Mouse (Mus musculus) frontal cortex, postnatal 10 days (tissue): ENCODE data around the gene Rbbp9.
"Not testable (repeated sequence)": the region's sequence is repeated elsewhere in the genome, so short reads cannot be mapped to it uniquely, and the experiment has no call there.

ENCODE experiments used
- DNase-seq, 2 experiments: peaks; one replicate each; pipeline ENCODE4 v3.0.0; 2022; ENCODE audit warnings: low spot score in 2 of 2, mixed read lengths in 1 of 2

The Rbbp9 gene

GRCm38 (mm10) chr2:144550529-144550928 is at the start of gene Rbbp9:
TSS of gene Rbbp9 (minus strand) at chr2:144550869.
- DNase-seq: peak; percentile 40 to 58

- DNase-seq: peak; percentile 78 to 82
These were observed 49.4 kb upstream of the Rbbp9 start, which contains the start of gene Dtd1 for GRCm38 (mm10) chr2:144599831-144600687. TSS of gene Dtd1 (plus strand) at chr2:144599897.

DNA sequence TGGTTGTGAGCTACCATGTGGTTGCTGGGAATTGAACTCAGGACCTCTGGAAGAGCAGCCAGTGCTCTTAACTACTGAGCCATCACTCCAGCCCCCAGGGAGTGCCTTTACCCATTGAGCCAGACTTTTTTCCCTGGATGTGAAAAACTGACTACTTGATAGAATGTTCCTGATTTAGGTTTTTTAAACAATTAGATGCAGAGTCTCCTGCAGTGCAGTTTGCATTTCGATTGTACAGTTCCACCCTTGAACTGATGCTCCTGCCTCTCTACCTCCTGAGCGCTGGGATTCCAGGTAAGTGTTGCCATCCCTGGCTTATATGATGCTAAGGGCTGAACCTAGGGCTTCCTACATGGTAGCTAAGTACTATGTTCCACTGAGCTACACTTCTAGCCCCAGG is 47.3 kb upstream of the Rbbp9 start:
- DNase-seq: no peak

DNA sequence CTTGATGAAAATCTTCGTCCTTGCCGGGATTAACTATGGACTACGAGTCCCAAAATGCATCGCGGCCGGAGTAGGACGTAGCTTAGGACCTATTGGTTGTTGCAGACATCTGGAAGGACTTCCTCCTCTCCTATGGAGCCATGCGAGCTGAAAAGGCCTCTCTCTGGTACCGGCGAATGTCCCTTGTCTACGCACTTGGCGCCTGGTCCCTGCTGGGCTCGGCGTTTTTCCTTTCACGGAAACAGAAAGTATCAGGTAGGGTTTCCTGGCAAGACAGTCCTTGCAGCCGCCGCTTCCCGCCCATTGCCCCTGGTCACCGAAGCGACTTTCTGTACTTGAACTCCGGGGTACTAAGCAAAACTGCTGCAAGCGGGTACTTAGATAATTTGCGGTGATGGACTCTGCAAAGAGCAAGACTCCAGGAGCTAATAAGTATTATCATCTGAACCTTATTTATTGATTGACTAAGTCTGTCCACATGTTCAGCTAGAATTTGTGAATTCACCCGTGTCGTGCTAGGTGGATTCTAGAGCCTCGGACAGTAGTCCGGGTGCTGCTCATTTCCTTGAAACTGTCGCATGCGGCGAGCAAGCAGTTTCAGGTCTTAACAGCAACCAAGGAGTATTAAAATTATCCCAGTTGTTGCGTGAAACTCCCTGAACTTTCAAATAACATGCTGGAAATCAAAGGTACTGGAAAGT is 43.4 kb upstream of the Rbbp9 start, which contains the start of gene Smim26:
Gene Smim26, plus strand, starts transcription at position 104 of the 701 bp plus-strand sequence.
- peak; percentile 61 to 77 for DNase-seq

DNA sequence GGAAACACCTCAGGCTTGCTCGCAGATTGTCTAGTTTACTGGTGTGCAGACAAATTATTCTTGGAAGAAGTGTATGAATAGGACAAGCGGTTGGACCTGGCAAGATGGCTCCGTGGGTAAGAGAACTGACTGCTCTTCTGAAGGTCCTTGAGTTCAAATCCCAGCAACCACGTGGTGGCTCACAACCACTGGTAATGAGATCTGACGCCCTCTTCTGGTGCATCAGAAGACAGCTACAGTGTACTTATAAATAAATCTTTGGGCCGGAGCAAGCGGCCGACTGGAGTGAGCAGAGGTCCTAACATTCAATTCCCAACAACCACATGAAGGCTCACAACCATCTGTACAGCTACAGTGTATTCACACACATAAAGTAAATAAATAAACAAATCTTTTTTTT is 42.4 kb upstream of the Rbbp9 start:
- DNase-seq: not testable (repeated sequence)

GRCm38 (mm10) chr2:144588723-144589122 is 38.1 kb upstream of the Rbbp9 start:
- no peak for DNase-seq

- peak; percentile 93 to 95 for DNase-seq
These were observed 5.3 kb upstream of the Rbbp9 start, which contains the start of gene Sec23b for GRCm38 (mm10) chr2:144555820-144556552. TSS of gene Sec23b (plus strand) at chr2:144556229.

DNA sequence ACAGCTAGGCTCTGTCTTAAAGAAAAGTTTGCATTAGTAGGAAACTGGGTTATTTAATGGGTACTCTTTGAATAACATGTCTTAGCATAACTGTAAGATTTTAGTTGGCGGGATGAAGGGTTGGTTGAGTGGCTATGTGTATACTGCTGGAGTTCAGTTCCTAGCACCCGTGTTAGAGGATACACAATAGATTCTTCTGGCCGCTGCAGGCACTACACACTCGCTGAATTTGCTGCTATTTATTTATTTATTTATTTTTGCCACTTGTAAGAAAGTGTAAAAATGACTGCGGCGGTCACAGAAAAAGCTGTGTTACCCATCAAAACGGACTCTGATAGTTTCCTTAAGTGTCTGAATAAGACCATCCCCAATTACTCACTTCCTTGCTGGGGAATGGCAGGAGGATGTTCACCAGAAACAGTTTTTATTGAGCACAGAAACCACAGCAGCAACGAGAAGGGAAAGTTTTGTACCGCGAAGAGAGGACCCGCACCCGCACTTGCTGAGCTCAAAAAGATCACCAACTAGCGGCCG is 4.7 kb upstream of the Rbbp9 start:
- no peak for DNase-seq

- no peak for DNase-seq
These were observed 3.2 kb upstream of the Rbbp9 start for GRCm38 (mm10) chr2:144553905-144554304.

- no peak for DNase-seq
These were observed 3.1 kb downstream of the Rbbp9 start for GRCm38 (mm10) chr2:144547559-144547958.

DNA sequence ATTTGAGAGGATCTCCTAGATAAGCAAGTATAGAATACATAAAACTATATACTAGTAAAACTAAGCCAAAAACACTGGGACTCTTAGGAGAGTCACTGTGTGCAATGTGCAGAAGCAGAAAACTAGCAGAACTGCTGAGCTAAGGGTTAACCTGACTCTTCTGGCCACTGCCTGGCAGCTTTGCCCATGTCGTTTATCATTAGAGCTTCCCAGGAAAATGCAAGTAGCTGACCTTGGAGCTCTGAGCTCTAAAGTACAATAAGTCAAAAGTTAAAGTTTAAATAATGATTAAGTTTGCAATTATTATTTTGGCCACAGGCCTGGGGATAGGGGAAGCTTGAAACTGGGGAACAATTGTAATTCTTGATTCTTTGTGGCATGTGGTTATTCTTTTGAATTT is 5.2 kb downstream of the Rbbp9 start:
- DNase-seq: no peak

DNA sequence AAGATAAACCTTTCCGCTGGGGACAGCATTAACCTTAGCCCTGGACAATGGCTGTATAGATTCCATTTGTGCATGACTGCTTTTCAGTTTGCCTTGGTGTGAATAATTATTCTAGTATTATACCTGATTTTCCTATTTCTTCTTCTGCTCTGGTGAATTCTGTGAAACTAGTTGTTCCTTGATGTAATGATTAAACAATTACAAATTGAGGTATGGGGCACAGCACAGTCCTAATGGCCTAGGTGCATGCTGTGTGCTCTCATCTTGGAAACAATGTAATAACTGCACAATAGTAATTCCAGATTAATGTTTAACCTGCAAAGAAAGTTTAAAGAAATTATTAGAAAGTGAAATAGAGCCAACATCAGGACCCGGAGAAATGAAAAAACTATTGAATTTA is 5.6 kb downstream of the Rbbp9 start:
- DNase-seq: no peak

GRCm38 (mm10) chr2:144544630-144545029 is 6.0 kb downstream of the Rbbp9 start:
- no peak for DNase-seq

- no peak for DNase-seq
These were observed 7.0 kb downstream of the Rbbp9 start for GRCm38 (mm10) chr2:144543670-144544069.

DNA sequence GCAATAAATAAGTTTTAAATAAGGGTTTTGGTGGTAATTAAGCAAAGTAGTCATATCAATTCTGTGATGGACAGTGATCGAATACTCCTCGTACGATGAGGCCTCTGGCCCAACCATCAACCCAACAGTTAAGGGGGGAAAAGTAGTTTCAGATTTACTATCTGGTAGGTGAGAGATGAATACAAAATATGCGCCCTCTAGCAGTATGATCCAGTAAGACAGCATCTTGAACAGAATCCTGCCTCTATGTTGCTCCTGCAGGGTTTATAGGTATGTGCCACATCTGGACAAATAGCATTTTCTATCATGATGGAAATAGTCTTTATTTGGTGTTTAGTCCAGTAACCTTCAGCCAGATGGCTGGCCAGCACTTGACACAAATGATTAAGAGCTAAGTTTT is 9.4 kb downstream of the Rbbp9 start:
- DNase-seq: no peak

DNA sequence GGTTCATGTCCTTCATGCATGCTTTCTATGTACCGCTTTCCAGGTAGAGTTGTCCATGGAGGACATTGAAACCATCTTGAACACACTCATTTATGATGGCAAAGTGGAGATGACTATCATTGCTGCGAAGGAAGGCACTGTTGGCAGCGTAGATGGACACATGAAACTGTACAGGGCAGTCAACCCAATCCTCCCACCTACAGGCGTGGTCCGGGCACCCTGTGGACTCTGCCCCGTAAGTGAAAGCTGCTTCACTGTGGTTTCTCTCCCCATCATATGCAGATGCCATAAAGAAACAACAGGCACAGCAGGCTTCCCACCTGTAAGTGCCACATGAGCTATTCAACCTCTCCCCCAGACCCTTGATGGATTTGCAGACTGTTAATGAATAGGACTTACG is 13.5 kb downstream of the Rbbp9 start:
- DNase-seq: no peak

DNA sequence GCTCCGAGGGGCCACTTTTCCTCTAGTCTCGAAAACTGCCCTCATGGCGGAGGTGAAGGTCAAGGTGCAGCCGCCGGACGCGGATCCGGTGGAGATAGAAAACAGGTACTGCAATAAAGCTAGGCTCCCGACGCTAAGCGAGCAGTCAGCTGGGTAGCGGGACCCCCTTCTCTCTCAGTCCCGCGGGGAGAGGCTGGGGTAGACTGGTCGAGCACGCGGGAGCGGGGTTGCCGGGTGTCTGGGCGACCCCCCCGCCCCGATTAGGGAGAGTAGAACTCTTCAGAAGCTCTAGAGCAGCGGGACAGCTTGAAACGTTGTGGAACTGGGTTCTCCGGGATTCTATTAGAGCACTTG is 22.9 kb downstream of the Rbbp9 start:
- DNase-seq: no peak

DNA sequence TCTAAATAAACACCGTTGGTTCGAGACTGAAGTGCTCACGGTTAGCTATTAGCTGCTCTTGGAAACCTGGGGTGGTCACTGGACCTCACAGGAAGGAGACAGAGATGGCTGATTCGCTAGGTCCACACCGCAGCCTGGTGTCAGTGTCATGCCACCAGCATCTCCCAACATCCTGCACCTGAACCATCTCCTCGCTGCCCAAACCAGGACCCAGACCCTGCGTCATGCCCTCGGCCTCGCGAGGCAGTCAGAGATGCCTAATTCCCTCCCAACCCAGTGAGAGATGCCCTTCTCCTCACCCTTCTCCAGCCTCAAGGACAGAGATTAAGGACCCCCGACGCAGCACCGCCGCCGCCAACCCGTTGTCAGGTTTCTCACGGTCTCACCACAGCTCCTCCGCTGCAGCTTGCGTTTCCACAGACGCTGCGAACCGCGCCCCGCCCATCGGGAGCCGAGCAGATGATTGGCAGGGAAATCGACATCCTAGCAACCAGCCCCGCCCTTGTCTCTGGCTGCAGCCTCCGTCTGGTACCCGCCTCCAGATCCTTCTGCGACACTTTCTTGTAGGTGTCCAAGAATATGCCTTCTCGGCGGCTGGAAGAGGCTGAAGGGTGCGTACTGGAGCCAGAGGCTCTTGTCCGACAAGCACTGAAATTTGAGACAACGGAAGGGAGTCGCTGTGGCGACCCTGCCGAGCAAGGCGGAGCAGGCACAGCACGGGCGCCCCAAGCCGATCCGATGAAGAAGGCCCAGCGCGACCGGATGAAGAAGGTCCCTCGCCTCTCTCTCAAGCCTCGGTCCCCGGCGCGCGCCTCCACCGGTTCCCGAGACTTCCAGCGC is 23.5 kb downstream of the Rbbp9 start, which contains the start of the genes Dzank1 and Polr3f:
Gene Dzank1, minus strand, starts transcription at position 434 of the 840 bp plus-strand sequence.
Gene Polr3f, plus strand, starts transcription at position 738 of the 840 bp plus-strand sequence.
- DNase-seq: peak; percentile 96

DNA sequence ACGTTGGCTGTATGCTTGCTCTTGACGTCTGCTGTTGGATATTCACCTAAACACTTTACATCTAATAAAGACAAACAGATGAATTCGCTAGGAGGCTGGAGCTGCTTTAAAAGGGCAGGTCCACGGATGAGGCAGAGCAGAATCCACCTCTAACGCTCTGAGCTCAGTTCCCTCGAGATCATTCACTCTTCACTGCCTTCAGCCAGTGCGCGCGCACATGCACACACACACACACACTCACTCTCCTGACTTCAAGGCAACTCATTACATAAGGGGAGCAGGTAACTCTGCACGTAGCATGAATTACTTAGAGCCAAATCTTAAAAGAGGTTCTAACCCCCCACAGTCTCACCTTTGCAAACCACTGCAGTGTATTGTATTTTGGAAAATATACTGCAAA is 24.8 kb downstream of the Rbbp9 start:
- DNase-seq: peak; percentile 22 to 28

DNA sequence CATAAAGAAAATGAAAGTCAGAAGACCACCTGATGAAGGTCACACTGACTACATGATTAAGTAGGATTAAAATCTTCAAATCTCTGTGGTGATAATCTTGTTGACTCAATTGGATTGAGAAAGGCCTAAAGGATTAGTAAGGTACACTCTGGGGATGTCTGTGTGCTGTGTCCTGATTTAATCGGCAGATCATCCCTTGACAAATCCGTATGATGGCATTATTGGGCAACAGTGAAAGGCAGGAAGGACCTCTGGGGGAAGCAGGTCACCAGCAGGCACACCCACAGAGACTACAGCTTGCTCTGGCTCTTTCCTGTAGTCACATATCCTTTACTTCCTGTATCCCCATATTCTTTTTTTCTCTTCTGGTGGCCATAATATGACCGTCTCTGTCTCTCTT is 30.9 kb downstream of the Rbbp9 start:
- no peak for DNase-seq

GRCm38 (mm10) chr2:144514619-144515018 is 36.0 kb downstream of the Rbbp9 start:
- no peak for DNase-seq
